Mouse (Mus musculus) midbrain, embryonic 16.5 days (tissue): ENCODE data around the gene Adnp. TPM values are rescaled to one million over a fixed set of nuclear protein-coding genes. Genes with fewer than 3 reads are reported as not detected.
A peak's percentile ranks its signal among the peaks of the same experiment; 100 is the strongest.

ENCODE experiments used
- ATAC-seq: fragments of 200-750 bp; cut with Nextera tagmentation; 2 replicates; pipeline ENCODE4 v1.8.0; 2017; ENCODE audit warnings: moderate TSS enrichment
- H3K27ac ChIP-seq: fragments of 300-500 bp; sonication (generic); 2 replicates; pipeline ENCODE4 v1.5.1; 2014; ENCODE audit warnings: mild to moderate bottlenecking, low read length, mixed read lengths
- H3K27me3 ChIP-seq: fragments of 300-500 bp; sonication (generic); 2 replicates; pipeline ENCODE4 v1.6.1; 2014; ENCODE audit warnings: low read depth, low read length, mixed read lengths; ENCODE audit not compliant: control insufficient read depth, insufficient read depth
- H3K36me3 ChIP-seq: fragments of 300-500 bp; sonication (generic); 2 replicates; pipeline ENCODE4 v1.6.1; 2014; ENCODE audit warnings: mild to moderate bottlenecking, low read length, moderate library complexity, mixed read lengths; ENCODE audit not compliant: control insufficient read depth, insufficient read depth
- H3K4me1 ChIP-seq: fragments of 300-500 bp; sonication (generic); 2 replicates; pipeline ENCODE4 v1.6.1; 2014; ENCODE audit warnings: mild to moderate bottlenecking, low read length, mixed read lengths; ENCODE audit not compliant: control insufficient read depth, insufficient read depth
- H3K4me2 ChIP-seq: fragments of 300-500 bp; sonication (generic); 2 replicates; pipeline ENCODE4 v1.6.1; 2014; ENCODE audit warnings: mild to moderate bottlenecking, low read length, mixed read lengths
- H3K4me3 ChIP-seq: fragments of 300-500 bp; sonication (generic); 2 replicates; pipeline ENCODE4 v1.5.1; 2014; ENCODE audit warnings: low read depth, mild to moderate bottlenecking, low read length, moderate library complexity, mixed read lengths
- H3K9ac ChIP-seq: fragments of 300-500 bp; sonication (generic); 2 replicates; pipeline ENCODE4 v1.6.1; 2014; ENCODE audit warnings: low read depth, low read length, mixed read lengths
- H3K9me3 ChIP-seq: fragments of 300-500 bp; sonication (generic); replicated peaks from 2 replicates; pipeline ENCODE4 v1.6.1; 2014; ENCODE audit warnings: mild to moderate bottlenecking, low read length, mixed read lengths; ENCODE audit not compliant: control insufficient read depth, poor library complexity, severe bottlenecking
- WGBS: fragments of 180-500 bp; shearing (Covaris S2); extraction: QIAGEN DNeasy Blood & Tissue Kit; methylation state at CpG from one replicate; pipeline ENCODE4 v1.1.7; 2014; 5-methylcytosine and 5-hydroxymethylcytosine counted together
- polyA plus RNA-seq: library from polyadenylated mRNA; unstranded; fragments of >200 nt; fragmentation: Nextera tagmentation; extraction: Ambion mirVana; gene quantifications from 2 replicates; pipeline ENCODE4 v1.2.1, GENCODE M21; 2015

Adnp gene
- 2.7 and 2.8 TPM in 2 replicates for polyA plus RNA-seq

- Histone ChIP-seq H3K27ac (peak within 1 kb of the TSS; percentile 99), H3K36me3 (peaks cover 17% of the 10 kb centered on the region), H3K27me3 (no peaks in the 10 kb centered on the region), H3K4me2 (peak within 1 kb of the TSS; percentile 81), H3K4me3 (peak within 1 kb of the TSS; percentile 90), H3K9me3 (no peaks in the 10 kb centered on the region), H3K9ac (peak within 1 kb of the TSS; percentile 100), H3K4me1 (peaks cover 24% of the 10 kb centered on the region)
- peak; percentile 85 for ATAC-seq
- under 1% methylated on average over 51 of the region's 89 CpGs for WGBS
These were observed at the start of gene Adnp for GRCm38 (mm10) chr2:168206725-168207644. Gene Adnp (minus strand): TSS chr2:168207112.

DNA sequence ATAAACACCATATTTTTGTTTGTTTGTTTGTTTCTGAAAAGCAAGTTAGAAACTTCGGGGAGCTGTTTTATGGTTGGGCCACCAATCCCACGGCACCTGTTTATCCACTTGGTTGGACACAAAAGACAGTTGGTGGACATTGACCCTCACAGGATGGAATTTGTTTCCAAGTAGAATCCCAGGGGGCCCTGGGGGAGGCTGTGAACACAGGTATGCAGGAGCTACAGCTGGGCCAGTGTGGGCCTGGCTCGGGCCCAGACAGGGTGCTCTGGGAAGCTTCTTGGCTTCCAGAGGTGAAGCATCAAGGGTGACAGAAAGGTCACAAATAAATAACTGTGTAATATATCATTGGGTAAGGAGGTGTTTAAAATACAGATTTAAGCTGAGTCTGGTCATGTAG lies 49.6 kb upstream of the Adnp start:
- H3K4me2 ChIP-seq, result no peak overlapping the region
- H3K9ac ChIP-seq, result no peak overlapping the region
- H3K9me3 ChIP-seq, result no peaks in the 10 kb centered on the region
- no peak for ATAC-seq
- WGBS, result 90% methylated on average over 3 of the region's 3 CpGs
- H3K27me3 ChIP-seq, result no peaks in the 10 kb centered on the region; the same call in 1 of the 2 replicates
- H3K27ac ChIP-seq, result no peak overlapping the region
- no peak overlapping the region for H3K4me3 ChIP-seq
- H3K4me1 ChIP-seq, result no peaks in the 10 kb centered on the region
- H3K36me3 ChIP-seq, result no peaks in the 10 kb centered on the region

- Histone ChIP-seq H3K9ac (no peak overlapping the region), H3K27me3 (no peaks in the 10 kb centered on the region; the same call in 1 of the 2 replicates), H3K4me1 (no peaks in the 10 kb centered on the region), H3K27ac (no peak overlapping the region), H3K4me2 (no peak overlapping the region), H3K36me3 (no peaks in the 10 kb centered on the region), H3K9me3 (no peaks in the 10 kb centered on the region), H3K4me3 (no peak overlapping the region)
- ATAC-seq, result no peak
- WGBS, result 80% methylated on average over 7 of the region's 7 CpGs
These were observed 46.9 kb upstream of the Adnp start for GRCm38 (mm10) chr2:168253822-168254221.

GRCm38 (mm10) chr2:168252639-168253292 lies 45.9 kb upstream of the Adnp start:
- H3K4me2 ChIP-seq, result no peak overlapping the region
- WGBS, result 16% methylated on average over 16 of the region's 16 CpGs
- H3K27ac ChIP-seq, result no peak overlapping the region
- H3K9me3 ChIP-seq, result no peaks in the 10 kb centered on the region
- H3K36me3 ChIP-seq, result no peaks in the 10 kb centered on the region
- no peak overlapping the region for H3K9ac ChIP-seq
- H3K4me3 ChIP-seq, result no peak overlapping the region
- ATAC-seq, result 0 out of 2 replicates have a peak, but pooled peaks have one; percentile 34
- no peaks in the 10 kb centered on the region for H3K4me1 ChIP-seq
- no peaks in the 10 kb centered on the region; the same call in 1 of the 2 replicates for H3K27me3 ChIP-seq

DNA sequence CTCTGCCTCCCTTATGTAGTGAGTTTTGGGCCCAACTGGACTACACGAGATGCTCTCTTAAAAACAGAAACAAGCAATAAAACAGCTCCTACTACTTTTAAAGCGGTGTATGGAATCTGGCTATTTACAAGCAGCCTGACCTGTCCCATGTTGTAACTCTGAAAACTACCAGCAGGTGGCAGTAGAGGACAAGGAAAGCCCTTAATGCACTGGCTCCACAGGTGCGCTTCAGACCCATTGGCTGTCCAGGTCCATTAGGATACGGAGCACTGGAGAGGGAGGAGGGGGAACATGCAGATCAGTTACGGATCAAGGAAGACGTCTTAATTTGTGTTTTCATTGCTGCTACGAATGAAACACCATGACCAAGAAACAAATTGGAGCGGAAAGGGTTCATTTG lies 43.4 kb upstream of the Adnp start:
- Histone ChIP-seq H3K4me2 (no peak overlapping the region), H3K4me1 (no peaks in the 10 kb centered on the region), H3K9me3 (no peaks in the 10 kb centered on the region), H3K36me3 (no peaks in the 10 kb centered on the region), H3K4me3 (no peak overlapping the region), H3K27me3 (no peaks in the 10 kb centered on the region; the same call in 1 of the 2 replicates), H3K27ac (no peak overlapping the region), H3K9ac (no peak overlapping the region)
- WGBS, result 16% methylated on average over 8 of the region's 8 CpGs
- ATAC-seq, result peak; percentile 33; the same call in 1 of the 2 replicates

- Histone ChIP-seq H3K9ac (no peak overlapping the region), H3K27me3 (no peaks in the 10 kb centered on the region; the same call in 1 of the 2 replicates), H3K4me2 (no peak overlapping the region), H3K27ac (no peak overlapping the region), H3K9me3 (no peaks in the 10 kb centered on the region), H3K36me3 (no peaks in the 10 kb centered on the region), H3K4me1 (no peaks in the 10 kb centered on the region), H3K4me3 (no peak overlapping the region)
- peak; percentile 55; the same call in 1 of the 2 replicates for ATAC-seq
- 25% methylated on average over 2 of the region's 2 CpGs for WGBS
These were observed 41.9 kb upstream of the Adnp start for GRCm38 (mm10) chr2:168248856-168249245.

DNA sequence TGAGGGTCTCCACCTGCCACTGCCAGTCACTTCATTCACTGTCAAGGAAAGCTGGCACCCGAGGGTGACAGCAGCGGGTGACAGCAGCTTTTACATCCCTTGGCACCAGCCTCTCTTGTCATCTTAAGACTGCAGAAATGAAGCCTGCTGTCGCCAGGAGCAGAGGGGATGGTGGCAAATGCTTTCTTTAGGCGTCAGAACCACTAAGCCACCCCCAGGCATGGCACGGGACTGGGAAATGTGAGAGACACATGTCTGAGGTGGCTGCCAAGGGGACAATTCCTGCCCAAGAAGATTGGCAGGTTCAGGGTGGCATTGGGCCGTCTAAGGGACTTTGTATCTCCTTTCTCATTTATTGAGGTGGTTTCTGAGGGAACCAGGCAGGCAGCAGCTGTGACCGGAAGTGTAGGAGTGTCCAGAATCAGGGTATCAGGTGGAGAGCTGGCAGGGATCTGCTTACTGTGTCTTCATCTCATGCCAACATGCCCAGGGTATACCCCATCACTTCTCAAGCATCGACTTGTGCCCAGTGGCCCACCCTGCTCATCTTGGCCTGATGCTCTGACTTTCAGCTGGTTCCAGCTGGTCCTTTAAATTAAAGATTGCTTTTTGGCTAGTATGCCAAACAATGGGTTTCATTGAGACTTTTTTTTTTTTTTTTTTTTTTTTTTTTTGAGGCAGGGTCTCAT lies 41.4 kb upstream of the Adnp start:
- H3K9me3 ChIP-seq, result no peaks in the 10 kb centered on the region
- no peak overlapping the region for H3K4me3 ChIP-seq
- 72% methylated on average over 8 of the region's 8 CpGs for WGBS
- H3K4me2 ChIP-seq, result no peak overlapping the region
- 0 out of 2 replicates have a peak, but pooled peaks have one; percentile 58 for ATAC-seq
- H3K27me3 ChIP-seq, result no peaks in the 10 kb centered on the region; the same call in 1 of the 2 replicates
- no peaks in the 10 kb centered on the region for H3K36me3 ChIP-seq
- H3K9ac ChIP-seq, result no peak overlapping the region
- no peak overlapping the region for H3K27ac ChIP-seq
- H3K4me1 ChIP-seq, result no peaks in the 10 kb centered on the region

DNA sequence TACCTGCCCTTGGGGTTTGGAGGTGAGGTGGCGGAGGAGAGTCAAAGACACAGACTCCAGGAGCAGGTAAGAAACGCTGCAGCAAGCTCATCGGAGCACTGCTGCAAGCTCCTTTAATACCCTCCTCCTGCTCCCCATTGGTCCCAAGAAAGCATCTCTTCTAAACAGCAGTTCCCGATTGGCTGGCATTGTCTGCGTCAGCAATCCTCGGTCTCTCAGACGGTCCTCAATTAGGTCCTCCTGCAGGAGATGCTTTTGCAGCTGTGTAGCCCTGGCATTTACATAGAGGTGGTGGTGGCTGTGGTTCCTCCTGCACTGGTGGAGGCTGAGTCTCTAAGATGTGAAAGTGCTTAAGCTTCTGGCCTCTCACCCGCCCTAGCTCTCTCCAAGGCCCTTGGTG lies 38.7 kb upstream of the Adnp start:
- no peak for ATAC-seq
- Histone ChIP-seq H3K27me3 (no peaks in the 10 kb centered on the region), H3K27ac (no peak overlapping the region), H3K4me3 (no peak overlapping the region), H3K4me2 (no peak overlapping the region), H3K4me1 (no peaks in the 10 kb centered on the region), H3K36me3 (no peaks in the 10 kb centered on the region), H3K9ac (no peak overlapping the region), H3K9me3 (no peaks in the 10 kb centered on the region)
- 36% methylated on average over 8 of the region's 8 CpGs for WGBS
